Mouse (Mus musculus) right cerebral cortex, postnatal 36 days (tissue): Measurements from ENCODE around the gene Tdrd12.

ENCODE experiments used
- DNase-seq, 2 experiments: peaks; one replicate each; pipeline ENCODE4 v3.0.0; 2022; ENCODE audit warnings: low spot score in 2 of 2, mixed read lengths in 1 of 2

Tdrd12 gene

GRCm38 (mm10) chr7:35448867-35449266, 88.7 kb downstream of the Tdrd12 start:
- no peak for DNase-seq

GRCm38 (mm10) chr7:35447996-35448846, 89.3 kb downstream of the Tdrd12 start, which contains the start of gene Slc7a9:
Slc7a9 (plus strand) TSS chr7:35448796.
- no peak for DNase-seq

GRCm38 (mm10) chr7:35447501-35447900, 90.0 kb downstream of the Tdrd12 start:
- DNase-seq, result no peak

- DNase-seq, result no peak
Measured at GRCm38 (mm10) chr7:35435266-35435665, 102.3 kb downstream of the Tdrd12 start.

- DNase-seq, result no peak
Measured at GRCm38 (mm10) chr7:35428146-35428545, 109.4 kb downstream of the Tdrd12 start.

GRCm38 (mm10) chr7:35423071-35423470, 114.5 kb downstream of the Tdrd12 start:
- DNase-seq, result no peak
